Mouse (Mus musculus): ENCODE data around the gene Btbd7.

Gene Btbd7

DNA sequence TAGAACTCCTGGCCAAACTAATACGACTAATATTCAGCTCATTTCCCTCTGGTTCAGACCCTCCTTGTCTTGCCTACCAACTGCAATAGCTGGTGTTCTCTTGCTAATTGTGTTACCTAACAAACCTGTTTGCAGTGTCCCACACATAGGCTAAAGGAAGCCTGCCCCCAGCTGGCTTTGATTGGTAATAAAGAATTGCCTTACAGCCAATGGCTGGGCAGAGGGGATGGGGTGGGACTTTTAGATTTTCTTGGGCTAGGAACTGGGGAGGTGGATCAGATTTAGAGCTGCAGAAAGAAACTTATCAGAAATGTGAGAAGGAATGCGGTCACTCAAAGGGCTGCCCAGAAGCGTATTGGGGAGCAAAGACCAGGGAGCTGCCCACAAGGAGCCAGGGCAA lies 98.8 kb downstream of the Btbd7 start:
- DNase-seq (ENCODE audit: low spot score in 2 of 2): peak in 1 of 2 experiments; percentile 46

DNA sequence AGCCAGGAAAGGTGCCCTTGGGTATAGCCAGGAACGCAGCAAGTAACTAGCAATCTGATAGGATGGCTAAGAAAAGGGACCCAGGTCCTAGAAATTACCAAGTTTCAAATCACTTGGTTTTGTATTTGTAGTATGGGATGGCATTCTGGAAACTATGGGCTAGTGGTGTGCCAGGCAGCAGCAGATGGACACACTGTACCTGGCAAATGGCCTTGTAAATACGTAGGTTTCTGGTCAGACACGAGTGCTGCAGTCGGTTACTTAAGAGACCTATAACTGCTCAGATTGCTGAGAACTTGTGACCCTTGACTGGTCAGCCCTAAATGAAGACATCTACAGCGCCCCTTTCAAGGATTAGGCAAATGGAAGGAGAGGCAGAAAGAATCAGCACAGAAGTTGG lies 100.1 kb downstream of the Btbd7 start:
- DNase-seq (ENCODE audit: low spot score in 2 of 2): peak in 1 of 2 experiments; percentile 35

DNA sequence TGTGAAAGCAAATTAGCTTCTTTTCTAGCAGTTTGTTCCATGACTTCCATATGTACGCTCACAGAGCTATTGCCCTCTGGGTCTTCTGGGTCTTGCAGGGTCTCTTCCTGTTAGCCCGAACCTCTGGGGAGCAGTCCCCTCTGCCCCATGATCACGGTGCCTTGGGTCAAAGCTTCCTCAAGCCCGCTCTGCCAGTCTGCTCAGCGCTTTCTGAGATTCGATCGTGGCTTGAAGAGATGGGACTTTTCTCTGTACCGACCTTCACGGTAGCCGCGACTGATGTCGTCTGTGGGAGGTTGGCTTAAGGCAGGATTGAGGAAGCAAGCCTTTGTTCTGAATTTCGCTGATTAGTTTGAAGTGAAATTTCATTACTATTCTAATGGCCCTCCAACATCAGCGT lies 102.2 kb downstream of the Btbd7 start:
- peak in 1 of 2 experiments; percentile 53 for DNase-seq (ENCODE audit: low spot score in 2 of 2)

DNA sequence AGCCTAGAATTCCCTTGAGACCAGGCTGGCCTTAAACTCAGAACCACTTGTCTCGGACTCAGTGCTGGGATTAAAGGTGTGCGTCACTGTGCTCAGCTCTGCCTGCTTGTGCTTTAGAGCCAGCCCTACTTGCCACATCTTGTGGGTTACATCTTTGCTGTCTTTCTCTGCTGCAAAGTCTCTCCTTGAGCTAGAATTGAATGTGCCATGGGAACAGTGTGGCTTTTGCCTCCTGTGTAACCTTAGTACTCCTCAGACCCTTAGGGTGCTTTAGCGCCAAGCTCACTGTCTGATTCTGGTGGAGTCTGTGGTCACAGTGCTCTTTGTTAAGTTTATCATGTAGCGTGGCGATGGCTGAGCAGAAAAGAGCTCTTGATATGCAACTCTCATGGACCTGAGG lies 105.6 kb downstream of the Btbd7 start:
- DNase-seq (ENCODE audit: low spot score in 2 of 2): no peak

DNA sequence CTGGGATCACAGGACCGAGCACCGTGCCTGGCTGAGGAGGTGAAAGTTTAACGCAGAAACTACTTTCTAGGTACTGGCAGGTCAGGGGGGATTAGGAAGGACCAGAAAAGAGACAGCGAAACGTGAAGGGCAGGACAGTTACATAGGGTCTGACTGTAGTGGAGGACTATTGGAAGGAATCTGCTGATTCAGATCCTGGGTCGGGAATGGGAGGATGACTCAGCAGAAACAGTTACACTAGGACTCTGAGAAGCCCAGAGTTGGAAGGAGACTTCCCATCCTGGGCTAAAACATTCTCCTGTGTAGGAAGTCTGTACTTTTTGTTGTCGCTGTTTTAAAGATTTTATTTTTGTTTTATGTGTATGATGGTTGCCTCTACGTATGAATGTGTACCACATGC lies 106.7 kb downstream of the Btbd7 start:
- no peak for DNase-seq (ENCODE audit: low spot score in 2 of 2)

DNA sequence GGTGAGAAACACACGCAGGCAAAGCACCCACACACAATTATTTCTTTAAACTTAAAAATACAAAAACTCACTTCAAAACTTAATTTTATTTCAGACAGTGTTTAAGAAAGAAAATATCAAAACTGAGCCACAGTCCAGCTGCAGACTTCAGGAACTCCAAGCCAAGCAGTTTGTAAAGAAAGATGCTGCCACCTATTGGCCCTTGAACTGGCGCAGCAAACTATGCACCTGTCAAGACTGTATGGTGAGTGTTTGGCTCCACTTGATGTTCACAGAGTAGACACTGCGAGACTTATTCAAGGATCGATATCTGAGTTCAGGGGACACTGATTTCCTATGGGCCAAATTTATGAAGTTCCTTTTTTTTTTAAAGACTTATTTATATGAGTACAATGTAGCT lies 109.3 kb downstream of the Btbd7 start:
- DNase-seq (ENCODE audit: low spot score in 2 of 2): no peak

DNA sequence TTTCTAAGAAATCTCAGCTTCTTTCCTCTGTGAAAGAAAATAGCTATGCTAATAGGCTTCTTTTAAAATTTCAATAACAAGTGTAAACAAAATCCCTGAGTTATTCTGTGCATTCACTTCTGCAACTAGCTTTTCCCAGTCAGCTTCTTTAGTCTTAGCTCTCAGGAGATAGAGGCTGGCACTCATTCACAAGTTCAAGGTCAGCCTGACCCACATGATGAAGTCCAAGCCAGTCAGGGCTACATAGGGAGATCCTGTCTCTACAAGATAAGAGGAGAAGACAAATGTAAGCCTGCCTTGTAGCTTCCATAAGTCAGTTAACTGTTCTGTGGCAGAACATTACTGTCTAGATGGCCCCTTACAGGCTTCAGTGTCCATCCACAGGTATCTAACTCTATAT lies 114.6 kb downstream of the Btbd7 start:
- DNase-seq (ENCODE audit: low spot score in 2 of 2): no peak

DNA sequence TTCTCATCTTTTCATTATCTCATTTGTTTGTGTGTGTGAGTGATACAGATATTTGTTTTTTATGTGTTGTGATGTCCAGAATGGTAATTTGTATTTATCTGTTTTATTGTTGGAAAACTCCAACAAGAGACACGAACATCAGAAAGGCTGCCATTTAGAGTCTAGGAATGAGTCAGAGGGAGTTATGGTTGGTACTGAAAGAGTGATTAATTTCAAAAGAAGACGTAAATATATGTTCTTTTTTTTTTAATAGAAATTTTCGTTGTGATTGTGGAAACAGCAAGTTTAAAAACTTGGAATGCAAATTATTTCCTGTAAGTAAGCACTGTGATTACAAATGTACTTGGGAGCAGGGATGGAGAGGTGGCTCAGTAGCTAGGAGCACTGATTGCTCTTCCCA lies 116.6 kb downstream of the Btbd7 start:
- DNase-seq (ENCODE audit: low spot score in 2 of 2): no peak

DNA sequence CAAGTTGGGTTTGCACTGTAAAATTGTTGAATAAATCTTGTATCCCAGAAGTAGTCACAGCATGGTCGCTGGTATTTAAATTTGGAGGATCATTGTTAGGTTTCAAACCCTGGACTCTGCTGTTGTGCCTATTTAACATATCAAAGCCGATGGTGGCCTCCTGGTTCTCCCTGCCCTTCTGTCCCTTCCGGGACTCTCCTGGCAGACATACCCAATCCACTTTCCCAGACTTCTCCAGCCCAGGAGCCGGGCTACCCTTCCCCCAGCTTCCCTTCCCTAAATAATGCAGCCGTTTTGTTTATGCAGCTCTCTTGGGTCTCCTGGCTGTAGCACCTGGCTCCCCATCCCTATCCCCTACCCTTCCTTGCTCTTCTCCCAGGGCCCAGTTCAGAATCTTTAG lies 119.3 kb downstream of the Btbd7 start:
- no peak for DNase-seq (ENCODE audit: low spot score in 2 of 2)

DNA sequence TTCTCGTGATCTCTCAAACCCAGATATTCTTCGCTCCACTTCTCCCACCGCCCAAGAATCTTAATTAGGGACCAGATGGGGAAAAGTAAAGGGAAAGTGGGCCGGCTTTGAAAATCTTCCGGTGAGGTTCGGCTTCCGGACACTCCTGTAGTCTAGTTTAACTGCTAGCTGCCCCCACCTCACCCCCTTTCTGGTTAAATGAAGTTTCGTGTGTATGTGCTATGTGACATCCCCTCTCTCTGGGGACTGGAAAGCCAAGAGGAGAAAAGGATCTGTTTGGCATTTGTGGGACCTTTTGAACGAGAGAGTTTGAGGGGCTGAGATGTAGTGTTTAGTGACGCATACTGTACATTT lies 119.9 kb downstream of the Btbd7 start, which contains the start of gene Gm20604:
Gene Gm20604, minus strand, starts transcription at position 270 of the 354 bp plus-strand sequence.
- DNase-seq (ENCODE audit: low spot score in 2 of 2): no peak

DNA sequence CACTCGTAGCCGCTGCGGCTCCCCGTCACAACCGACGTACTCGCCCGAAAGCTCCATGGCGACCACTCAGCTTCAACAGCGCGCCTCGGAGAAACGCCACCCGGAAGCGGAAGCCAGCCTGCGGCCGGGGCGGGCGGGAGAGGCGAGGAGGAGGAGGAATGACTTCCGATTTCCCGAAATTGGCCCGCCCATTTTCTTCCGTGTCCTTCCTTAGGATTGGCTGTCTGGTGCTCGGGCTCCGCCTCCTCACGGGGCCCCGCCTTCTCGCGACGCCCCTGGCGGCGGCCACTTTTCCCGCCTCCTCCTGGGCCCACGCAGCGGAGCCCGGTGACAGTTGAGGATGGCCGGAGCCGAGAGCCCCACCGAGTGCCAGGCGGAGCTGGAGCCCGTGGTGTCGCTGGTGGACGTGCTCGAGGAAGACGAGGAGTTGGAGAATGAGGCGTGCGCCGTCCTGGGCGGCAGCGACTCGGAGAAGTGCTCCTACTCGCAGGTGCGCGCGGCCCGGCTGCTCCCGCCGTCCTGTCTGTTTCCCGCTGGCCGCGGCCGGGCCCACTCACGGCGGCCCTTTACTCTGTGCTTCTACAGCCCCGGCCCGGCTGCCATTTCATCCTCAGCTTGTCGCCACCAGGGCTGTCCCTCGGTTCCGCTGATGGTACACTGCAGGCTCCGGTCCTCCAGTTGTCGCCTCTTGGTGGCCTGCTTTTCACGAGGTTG lies 120.4 kb downstream of the Btbd7 start, which contains the start of the genes Gm28051, Gon7 and Ubr7:
Gene Gm28051, minus strand, starts transcription at position 77 of the 714 bp plus-strand sequence.
Gene Gon7, minus strand, starts transcription at position 115 of the 714 bp plus-strand sequence.
Gene Ubr7, plus strand, starts transcription at position 279 of the 714 bp plus-strand sequence.
- DNase-seq (ENCODE audit: low spot score in 2 of 2): peak; percentile 96 to 97

DNA sequence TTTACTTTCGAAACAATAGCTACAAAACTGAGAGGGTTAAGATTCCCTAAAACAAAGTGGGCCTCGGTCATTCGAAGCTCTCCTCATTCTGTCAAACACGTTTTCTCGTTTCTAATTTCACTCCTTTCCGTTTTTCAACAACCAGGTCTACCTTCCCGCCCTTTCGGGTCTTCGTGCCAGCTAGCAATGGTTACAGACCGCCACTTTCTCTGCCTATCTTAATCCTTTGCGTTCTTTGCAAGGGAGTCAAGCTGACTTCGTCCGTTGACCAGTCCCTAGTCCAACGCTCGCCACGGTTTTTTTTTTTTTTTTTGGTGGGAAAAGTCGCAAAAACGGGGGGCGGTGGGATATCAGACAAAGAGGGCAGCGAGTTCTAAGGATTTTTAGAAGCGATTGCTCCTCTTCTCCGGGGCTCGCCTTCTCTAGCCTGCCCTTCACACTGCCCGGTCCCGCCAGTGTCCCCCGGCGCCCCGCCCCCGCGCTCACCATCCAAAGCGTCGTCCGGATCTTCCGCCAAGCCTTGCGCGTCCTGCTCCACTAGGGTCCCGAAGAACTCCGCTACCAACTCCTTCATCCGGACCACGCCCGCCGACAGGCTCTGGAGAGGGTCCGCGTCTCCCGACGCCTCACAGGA lies 121.1 kb downstream of the Btbd7 start:
- no peak for DNase-seq (ENCODE audit: low spot score in 2 of 2)

DNA sequence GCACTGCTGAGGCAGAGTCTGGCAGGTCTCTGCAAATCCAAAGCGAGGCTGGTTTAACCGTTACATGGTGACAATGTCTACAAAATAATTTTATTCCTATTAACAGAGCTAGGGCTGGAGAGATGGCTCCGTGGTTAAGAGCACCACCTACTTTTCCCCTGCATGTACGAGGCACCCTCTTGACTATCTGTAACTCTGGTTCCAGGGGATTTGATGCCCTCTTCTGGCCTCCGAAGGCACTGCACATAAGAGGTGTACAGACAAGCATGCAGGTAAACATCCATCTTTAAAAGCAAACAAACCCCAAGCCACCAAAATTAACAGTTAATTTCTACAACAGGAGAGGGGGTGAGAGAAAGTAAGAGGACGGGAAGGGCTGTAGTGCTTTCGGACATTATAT lies 122.0 kb downstream of the Btbd7 start:
- DNase-seq (ENCODE audit: low spot score in 2 of 2): peak; percentile 67 to 78

DNA sequence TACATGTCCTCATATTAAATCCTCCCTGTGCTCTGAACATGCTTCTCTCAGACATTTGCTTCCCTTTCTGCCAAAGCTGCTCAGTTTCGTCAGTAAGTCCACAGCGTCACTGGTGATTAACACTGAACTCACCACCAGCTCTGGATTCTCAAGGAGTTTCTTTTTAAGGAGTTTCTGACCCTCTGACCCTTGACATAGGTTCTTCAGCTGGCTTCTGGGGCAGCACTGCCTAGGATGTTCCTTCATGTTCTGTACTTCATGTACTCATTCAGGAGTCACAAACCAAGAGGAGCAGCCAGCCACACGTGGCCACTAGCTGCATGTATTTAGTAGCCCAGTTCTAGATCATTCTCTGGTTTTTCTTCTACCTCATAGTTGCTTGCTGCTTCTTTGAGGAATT lies 130.0 kb downstream of the Btbd7 start:
- no peak for DNase-seq (ENCODE audit: low spot score in 2 of 2)

DNA sequence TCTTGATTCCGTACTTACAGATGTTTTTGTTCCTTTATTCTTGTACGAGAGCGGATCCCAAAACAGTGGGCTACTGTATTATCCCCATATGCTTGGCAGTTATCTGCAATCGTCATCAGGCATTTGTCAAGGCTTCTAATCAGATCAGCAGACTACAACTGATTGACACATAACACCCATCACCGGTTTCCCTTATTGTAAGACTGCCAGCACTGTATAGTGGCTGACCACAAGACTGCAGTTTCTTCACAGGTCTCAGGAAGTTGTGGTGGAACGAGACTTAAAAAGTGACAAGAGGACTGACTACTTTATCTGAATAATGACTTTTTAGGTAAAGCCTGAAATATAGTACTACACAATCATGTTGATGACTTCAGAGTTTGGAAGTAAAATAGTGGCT lies 133.4 kb downstream of the Btbd7 start:
- DNase-seq (ENCODE audit: low spot score in 2 of 2): no peak

DNA sequence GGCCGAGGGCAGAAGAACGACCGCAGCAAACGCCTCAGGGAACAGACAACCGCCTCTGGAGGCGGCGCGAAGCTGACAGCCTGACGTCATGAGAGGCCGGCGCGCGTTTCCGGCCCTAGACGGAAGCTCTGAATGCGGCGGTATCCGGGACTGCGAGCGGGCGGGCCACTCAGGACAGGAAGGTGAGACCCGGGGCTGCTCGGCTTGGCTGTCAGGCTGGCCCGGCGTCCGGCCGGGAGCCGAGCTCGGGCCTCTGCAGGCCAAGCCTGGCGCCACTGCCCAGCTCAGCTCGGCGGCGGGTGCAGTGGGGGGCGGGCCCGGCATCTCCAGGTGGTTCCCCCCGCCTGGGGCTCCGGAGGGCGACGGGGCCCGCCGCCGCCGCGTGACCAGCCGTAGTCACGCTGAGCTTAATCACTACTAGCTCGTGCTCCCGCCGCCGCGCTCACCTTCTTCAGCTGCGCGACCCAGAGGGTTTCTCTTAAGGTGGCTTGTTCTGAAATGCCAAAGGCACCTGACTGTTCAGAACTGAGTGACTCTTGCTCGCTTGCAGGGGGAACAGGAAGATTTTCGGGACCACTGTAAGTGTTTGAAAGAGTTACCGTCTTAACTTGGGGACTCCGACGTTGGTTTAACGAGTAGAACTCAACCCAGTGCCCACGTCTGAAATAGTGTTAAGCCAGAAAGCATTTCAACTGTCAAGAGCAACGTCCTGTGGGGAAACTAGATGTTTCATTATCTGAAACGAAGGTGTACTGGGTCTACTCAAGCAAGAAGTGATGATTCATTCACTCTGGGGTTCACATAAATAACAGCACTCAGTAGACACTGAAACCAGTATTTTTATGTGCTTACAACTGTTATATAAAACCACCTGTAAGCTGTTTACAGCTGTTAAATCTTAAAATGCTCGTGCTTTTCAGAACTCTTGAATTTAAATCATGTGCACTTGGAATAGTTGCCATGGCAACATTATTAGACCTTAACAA lies 134.4 kb downstream of the Btbd7 start, which contains the start of the genes Moap1 and Tmem251:
Gene Moap1, minus strand, starts transcription at position 73 of the 986 bp plus-strand sequence.
Gene Tmem251, plus strand, starts transcription at position 174 of the 986 bp plus-strand sequence.
- DNase-seq (ENCODE audit: low spot score in 2 of 2): peak; percentile 88 to 94

DNA sequence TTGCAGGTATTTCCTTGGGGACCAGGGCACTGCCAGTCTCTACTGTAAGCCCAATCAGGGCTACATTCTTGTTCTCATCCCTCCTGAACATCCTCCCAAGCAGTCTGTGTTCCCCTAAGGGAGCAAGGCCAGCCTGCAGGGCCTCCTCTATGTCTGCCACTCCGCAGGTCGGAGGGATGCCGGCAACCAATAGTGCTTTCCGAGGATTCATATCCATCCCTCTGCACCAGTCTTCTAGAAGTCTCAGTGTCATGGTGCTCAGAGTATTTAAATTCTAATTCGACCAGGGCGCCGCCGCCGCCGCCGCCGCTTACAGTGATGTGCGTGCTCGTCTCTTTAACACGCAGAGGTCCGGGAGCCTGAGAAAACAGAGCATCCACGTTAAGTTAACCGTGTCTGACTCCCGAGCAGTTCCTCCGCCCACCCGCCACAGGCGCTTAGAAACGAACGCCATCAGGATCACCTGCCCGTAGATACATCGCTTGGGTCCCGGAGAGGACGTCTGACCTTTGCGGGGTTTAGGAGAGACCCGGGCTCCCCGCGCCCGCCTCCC lies 135.2 kb downstream of the Btbd7 start:
- DNase-seq (ENCODE audit: low spot score in 2 of 2): no peak

DNA sequence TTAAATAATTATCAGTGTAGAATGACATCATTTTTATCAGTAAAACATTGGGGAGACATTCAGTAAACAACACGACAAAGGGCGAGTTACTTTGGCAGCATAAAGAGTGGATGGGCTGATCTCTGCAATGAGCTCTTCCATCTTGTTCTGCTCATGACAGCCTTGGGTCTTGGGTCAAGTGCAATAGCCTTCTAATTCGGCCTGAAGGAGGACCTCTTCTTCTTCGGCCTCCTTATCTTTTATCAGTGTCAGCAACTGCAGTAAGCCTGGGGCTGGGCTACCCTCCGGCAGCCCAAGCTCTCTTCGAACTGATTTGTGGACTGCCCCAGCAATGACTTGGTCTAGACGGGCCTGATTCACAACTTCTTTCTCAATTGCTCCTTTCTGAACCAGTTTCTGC lies 136.2 kb downstream of the Btbd7 start:
- DNase-seq (ENCODE audit: low spot score in 2 of 2): no peak

DNA sequence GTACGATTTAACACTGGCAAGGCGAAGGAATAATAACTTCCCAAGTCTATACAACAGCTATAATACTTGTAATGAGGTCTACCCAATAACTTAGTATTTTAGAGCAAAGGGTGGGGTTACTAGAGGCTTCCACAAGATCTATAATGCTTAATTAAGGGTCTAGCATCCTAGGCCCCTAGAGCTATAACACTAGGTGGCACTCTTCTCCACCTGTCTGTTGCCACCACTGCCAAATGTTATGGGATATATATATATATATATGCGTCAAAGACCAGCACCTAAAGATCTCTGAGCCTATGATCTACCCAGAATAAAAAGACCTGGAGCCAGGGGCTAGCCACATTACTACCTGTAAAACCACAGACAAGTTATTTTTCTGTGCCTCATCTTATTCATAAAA lies 138.0 kb downstream of the Btbd7 start:
- no peak for DNase-seq (ENCODE audit: low spot score in 2 of 2)

DNA sequence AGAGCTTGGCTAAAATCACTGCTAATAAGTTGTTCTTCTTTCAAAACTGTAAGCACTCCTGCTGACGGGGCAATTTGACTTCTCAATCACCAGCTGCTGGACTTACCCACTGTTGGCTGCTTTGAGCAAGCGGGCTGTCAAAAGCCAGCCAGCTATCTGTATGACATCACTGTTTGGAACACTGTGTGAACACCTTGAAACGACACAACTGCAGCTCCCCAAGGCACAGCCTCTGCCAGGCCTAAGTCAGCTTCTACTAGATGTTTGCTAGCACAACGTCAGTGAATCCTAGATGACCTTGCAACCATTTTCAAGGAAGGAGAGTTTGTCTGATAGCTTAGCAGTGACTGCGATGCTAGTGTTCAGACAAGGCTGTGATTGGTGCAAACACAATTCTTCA lies 139.2 kb downstream of the Btbd7 start:
- no peak for DNase-seq (ENCODE audit: low spot score in 2 of 2)

DNA sequence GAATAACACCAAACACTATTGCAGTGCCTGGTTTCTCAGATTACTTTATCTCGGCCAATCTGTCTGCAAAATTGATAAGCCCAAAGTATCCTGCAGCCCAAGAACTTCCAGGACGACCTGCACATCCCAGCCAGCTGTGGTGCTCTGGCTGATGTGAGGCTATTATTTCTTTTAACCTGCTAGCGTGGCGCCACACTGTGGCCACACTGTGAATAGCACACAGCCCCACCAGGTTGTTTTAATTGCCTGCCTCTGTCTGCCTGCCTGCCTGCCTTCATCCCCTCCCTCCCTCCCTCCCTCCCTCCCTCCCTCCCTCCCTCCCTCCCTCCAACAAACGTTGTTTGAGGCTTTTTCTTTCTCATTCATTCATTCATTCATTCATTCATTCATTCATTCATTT lies 144.9 kb downstream of the Btbd7 start:
- peak; percentile 68 to 87 for DNase-seq (ENCODE audit: low spot score in 2 of 2)
